Mouse (Mus musculus) ovary, postnatal 14 days (tissue): ENCODE measurements around the gene Lamtor3.
A peak's percentile ranks its signal among the peaks of the same experiment; 100 is the strongest.
"Not testable (repeated sequence)": the region's sequence is repeated elsewhere in the genome, so short reads cannot be mapped to it uniquely, and the experiment has no call there.

Experiments
- DNase-seq: peaks from one replicate; pipeline ENCODE4 v3.0.0; 2022; ENCODE audit warnings: low spot score

The Lamtor3 gene

DNA sequence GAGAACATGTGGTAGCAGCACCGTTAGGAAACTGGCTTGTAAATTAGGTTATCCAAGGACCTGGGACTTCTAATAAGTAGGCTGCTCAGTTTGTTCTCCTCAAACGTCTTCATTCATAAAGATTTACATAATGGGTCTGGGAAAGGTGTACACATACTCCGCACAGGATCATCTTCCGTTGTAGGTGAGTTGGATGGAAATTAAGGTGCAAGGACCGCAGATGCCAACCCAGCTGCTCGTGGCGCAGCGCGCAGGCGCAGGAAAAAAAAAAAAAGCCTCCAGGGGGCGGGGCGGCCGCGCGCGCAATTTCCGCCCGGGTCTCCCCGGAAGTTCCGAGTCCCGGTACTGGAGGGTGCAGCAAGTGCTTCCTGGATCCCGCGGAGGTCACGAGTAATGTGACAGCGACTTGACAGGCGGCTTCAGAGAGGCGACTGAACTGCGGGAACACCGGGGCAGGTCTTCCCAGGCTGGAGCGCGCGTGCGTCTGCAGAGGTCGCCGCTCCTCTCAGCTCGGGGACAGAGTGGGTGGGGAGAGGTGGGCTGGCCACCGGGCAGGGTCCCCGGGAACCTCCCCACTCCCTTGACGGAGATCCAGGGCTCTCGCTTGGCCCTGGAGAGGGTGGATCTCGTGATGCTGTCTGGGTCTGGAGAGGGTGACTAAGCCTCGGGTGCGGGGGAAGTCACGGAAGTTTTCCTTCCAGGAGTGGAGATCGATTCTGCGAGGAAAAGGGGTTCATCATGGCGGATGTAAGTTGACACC, at the start of gene Lamtor3:
TSS of gene Lamtor3 (plus strand) at position 335 of the 760 bp plus-strand sequence.
- peak; percentile 79 for DNase-seq

DNA sequence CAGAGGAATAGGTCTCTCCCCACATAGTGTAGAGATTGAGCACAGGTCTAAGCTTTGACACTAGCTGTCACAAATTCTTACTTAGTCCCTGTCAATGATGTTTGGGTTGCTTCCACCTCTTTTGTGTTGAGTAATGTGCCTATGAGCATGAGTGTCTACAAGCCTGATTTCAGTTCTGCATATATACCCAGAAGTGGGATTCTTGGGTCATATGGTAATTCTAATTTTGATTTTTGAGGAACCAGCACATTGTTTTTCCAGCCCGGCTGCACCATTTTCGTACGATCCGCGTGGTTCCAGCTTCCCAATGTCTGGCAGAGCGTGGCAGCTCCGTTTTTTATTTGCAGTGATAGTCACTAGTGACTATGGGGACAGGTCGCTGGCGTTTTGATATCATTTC, 48.9 kb upstream of the Lamtor3 start:
- DNase-seq: no peak

DNA sequence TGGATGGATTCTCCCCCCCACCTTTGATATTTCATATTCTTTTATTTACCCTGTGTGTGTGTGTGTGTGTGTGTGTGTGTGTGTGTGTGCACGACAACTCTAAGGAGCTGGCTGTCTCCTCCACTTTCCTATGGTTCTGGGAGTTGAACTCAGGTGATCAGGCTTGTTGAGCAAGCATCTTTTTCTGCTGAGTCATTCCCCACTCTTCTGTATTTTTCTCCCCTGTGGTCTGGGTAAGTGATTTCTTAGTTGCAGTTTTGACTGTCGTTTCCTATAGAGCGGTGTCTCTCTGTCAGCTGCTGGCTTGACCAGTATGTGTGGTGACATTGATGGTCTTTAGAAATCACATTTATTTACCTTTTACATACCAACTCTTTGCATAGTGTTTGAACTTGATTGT, 39.0 kb upstream of the Lamtor3 start:
- no peak for DNase-seq

DNA sequence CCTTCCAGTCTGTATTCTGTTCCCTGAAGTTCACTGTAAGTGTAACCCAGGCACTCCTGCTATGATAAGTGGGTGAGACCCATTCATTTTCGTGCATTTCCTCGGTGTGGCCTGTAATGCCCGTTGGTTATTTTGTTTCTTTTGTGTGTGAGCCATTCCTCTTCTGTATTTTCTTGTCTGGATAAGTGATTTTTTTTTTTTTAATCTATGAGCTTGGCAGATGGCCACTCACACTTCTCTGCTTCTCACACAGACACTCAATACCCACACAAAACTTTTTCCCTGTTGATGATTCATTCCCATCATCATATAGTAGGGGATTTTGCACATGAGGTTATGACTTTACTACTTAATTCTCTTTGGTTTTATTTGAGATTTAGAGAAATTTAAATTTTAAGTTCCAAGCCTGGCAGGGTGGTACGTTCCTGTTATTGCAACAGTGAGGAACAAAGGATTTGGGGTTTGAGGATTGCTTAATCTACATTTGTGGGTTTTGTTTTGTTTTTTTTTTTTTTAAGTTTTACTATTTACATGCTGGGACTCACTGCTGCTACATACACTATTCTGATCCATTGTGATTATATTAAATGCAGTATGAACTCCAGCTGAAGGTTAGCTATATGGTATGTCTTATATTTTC, 38.1 kb upstream of the Lamtor3 start:
- DNase-seq: no peak

DNA sequence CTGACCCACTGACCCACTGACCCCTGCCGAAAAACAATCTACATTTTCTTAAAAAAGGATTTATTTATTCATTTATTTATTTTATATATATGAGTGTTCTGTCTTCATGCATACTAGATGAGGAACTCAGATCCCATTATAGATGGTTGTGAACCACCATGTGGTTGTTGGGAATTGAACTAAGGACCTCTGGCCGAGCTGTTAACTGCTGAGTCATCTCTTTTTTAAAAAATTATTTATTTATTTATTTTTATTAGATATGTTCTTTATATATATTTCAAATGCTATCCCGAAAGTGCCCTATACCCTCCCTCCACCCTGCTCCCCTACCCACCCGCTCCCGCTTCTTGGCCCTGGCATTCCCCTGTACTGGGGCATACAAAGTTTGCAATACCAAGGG, 37.2 kb upstream of the Lamtor3 start:
- DNase-seq: no peak

DNA sequence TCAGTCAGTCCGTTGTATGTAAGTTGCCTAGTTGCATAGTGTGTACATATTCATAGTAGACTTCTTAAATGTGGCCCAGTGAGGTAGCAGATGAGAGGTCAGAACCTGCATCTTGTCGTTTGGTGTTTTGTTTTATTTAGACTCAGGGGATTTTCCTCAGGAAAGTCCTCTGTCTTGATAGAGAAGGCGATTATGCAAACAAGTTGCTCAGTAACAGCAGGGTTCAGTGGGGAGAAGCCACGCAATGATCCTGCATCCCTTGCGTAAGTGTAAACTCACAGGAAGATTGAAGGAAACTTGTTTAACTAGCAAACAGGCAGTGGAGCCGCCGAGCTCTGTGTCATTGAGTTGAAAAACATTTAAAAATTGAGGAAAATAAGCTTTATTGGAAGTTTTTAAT, 30.3 kb upstream of the Lamtor3 start:
- no peak for DNase-seq

DNA sequence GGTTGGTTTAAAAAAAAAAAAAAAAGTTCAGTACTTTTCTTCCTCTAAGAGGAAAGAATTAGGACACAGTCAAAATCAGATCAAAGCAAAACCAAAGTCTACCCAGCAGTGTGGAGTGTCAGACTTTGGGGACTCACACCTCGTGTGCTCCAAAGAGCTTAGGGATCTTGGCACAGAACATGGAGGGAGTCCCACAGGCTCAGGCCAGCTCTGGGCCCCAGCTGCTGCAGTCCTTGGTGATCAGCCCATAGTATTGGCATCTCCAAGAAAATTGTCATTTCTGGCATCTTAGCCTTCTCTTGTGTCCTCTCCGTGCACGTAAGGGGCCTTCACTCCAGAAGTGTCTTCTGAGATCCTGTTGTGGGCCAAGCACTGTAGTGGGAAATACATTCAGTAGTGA, 27.2 kb upstream of the Lamtor3 start:
- DNase-seq: no peak

DNA sequence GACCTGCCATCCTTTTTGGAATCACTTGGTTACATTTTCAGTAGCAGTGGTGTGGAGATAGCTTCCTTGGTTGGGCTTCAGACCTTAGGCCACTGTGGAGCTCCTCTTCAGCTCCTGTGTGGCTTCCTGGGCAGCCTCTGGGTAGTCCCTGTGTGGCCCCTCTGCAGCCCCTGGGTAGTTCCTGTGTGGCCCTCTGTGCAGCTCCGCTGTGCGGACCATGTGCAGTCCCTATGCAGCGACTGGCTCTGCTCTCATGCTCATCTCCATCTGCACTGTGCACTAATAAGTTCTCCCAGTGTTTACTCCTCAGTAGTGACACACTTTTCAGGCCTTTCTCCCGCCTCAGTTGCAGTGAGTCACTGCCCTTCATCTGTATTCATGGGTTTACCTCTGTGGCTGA, 26.2 kb upstream of the Lamtor3 start:
- DNase-seq: no peak

DNA sequence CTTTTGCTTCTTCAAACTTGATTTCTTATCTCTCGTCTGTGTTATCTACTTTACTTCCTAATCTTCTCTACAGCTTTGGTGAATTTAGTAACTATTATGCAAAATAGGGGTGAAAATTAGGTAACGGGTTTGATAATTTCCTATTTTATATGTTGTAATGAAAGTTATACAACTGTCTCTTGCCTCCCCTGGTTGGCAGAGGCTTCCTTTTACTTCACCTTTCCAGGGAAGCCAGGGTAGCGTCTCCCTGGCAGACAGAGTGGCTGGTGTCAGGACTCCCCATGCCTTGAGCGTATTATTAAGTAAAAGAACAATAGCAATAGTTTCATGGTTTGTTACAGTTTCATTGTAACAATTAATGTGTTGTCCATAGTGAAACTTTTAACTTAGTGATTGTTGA, 24.5 kb upstream of the Lamtor3 start:
- no peak for DNase-seq

DNA sequence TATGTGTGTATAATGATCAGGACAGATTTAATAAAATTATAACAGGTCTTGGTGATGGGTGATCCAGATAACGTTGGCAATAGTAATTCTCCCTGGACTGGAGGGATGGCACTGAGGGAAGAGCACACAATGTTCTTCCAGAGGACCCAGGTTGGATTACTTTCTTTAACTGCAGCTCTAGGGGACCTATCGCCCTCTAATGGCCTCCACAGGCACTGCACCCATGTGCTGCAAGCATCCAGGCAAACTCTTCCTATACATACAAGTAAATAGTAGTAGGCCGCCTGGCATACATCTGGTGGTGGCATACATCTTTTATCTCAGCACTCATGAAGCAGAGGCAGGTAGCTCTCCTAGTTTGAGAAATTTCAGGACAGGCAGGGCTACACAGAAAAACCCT, 23.1 kb upstream of the Lamtor3 start:
- no peak for DNase-seq

DNA sequence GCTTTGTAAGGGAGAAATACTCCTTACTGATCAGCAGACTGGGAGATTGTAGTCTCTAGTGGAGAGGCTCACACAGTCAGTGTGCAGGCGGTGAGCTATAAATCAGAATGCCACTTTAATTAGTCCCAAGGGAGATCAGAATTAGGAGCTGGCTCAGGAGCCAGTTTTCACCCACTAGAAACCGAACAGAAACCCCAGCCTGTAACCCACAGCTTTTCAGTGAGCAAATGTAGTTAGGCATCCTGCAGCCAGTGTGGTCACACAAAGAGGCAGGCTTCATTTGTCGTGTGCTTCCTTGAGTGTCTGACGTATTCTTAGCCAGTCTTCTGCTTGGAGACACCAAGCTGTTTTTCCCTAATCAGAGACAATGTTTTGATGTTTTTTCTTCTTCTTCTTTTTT, 21.9 kb upstream of the Lamtor3 start:
- no peak for DNase-seq

DNA sequence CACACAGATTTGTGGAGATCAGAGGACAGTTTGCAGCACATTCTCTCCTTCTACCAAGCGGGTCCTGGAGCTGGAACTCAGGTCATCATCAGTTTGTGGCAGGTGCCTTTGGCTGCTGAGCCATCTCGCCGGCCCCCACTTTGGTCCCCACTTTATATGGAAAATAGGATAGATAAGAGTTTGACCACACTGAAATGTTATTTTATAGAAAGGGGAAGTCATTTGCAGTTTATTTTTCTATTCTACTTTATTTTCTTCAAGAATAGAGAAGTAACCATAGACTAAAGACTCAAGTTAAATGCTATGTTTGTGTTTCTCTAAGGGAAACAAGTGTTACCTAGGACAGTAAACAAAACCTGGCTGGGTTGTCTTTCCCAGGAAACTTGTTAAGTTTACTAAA, 21.4 kb upstream of the Lamtor3 start:
- no peak for DNase-seq

DNA sequence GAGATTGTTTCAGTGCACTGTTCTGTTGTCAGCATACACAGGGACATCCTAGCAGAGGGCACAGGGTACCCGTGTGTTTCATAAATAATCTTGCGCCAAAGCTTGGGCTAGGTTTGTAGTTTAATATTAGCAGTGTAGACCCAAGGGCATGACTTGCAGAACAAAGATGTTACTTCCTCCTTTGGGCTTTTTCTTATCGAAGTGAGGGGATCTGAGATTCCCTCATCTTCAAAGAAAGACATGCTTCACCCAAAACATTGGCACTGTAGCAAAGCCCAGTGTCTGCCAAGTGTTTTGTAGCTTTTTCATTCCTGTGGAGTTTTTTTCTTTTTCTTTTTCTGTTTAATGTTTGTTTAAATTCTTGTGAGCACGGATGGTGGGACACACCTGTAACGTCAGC, 20.6 kb upstream of the Lamtor3 start:
- DNase-seq: no peak

DNA sequence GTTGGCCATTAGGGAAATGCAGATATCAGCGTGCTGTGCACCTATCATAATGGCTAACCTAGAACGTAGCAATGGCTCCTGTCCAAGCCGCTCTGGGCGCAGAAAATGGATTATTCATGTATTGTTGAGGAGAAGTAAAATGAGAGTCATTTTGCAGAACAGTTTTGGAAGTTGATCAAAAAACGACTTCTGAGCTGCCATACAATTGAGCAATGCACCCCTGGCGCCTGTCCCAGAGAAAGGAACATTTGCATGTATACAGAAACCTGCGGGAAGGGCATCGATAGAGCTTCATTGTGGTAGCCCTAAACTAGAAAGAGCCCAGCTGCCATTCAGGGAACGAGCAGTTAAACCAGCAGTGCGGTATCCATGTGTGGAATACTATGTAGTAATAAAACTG, 18.2 kb upstream of the Lamtor3 start:
- peak; percentile 22 for DNase-seq

DNA sequence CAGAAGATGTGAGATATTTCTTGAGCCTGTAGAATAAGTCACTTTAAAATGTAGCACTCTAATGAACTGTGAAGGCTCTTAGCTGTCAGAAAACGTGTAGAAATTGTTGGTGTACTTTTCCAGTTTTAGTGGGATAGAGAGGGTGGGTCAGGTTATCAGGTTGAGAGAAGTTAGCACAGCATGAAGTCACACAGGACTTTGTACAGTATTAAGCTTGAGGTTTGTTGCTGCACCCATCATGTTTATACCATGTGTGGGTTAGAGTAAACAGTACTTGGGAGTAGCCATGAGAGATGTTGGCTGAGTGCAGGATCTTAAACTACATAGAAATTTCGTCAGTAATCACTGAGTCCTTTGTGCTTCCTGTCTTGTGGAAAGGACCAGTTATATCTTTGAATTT, 5.2 kb upstream of the Lamtor3 start:
- no peak for DNase-seq

DNA sequence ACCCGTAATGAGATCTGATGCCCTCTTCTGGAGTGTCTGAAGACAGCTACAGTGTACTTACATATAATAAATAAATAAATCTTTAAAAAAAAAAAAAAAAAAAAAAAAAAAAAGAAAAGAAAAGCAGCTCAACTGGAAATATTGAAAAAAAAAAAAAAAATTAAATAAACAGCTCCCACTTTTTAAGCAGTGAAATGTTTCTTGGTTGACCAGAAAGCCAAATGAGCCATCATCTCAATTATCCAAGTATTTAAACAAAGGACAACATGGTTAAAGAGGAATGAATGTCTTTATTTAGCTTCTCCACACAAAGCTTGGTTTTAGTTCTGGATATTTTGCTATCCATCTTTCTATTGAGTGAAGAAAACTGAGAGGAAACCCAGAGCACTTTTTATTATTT, 3.7 kb upstream of the Lamtor3 start:
- DNase-seq: not testable (repeated sequence)

DNA sequence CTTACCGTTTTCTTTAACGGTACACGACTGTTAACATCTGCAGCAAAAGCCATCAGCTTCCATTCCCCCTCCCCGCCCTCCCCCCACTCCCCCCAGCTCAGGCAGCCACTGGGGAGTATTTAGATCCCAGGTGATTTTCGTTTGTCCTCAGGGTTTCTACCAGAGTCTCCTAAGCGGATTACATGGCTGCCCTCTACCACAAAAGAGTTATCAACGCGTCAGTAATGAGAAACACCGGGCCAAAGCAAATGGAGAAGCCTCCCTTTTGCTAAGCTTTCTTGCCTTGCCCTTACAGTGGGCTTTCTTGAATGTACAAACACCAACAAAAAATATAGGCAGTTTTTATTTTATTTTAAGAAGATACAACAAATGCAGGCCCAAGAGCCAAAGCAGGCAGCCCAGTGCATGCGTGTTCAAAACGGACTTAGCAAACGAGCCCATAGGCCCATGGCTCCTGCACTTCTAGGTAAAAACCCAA, 573 bp upstream of the Lamtor3 start:
- no peak for DNase-seq

DNA sequence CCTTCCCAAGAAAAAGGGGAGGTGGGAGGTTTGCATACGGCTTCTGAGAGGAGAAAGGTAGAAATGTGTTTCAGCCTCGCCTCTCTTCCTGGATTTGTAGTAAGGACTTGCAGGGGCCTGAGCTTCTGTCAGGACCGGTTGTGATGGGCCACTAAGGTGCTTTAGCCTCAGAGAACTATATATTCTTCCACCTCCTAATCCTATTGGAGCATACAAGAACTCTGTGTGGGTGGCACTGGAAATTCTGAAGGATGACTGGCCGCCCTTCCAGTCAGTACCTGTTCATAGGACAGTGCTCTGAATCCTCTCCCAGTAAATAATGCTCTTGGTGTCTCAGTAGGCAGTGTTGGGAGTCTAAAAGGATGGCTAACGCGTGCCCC, 616 bp downstream of the Lamtor3 start:
- DNase-seq: no peak

DNA sequence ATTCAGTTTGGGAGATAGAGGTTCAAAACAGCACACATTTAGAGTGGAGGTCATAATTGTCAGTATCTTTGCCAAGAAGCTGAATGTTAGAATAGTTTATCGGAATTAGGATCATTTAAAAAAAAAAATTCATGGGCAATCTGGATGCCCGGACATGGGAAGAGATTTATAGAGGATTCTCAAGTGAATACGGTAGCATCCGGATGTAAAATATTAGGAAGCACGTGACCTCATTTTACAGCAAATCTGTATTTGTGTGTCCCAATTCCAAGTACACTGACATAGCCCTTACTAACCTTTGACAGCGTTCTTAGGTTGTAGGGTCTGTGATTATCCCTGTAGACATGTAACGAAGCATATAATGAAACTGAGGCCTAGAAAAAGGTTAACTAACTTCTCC, 1.1 kb downstream of the Lamtor3 start:
- DNase-seq: no peak

DNA sequence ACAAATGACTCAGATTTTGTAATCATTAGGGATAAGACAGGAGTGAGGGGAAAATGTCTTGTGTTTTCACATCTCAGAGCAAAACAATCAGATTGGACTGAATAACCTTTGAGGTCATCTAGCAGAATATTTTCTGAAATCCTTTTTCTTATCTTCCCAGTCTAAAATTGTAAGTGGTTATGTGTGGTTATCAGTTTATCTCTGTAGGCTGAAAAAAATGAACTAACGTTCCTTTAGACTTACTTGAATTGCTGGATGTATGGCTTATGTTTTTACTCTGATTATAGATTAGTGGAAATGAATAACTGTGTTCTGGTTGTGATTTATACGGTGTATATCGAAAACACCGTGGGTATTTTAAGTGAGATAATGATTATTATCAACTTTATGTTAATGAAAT, 2.3 kb downstream of the Lamtor3 start:
- DNase-seq: no peak

DNA sequence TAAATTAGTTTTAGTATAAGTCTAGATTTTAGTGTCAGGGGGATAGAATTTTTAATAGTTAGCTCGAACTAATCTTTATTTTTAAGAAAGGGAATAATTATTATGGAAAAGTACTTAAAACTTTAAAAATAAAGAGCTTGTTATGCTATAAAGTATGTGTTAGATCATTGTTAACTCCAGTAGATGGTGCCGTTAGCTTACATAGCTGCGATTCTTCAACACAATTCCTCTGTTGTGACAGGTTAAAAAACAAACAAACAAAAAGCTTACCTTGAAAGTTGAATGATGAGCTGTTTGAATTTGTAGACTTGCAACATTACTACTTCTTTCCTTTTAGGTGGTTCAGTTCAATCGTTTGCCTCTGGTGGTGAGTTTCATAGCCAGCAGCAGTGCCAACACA, 8.7 kb downstream of the Lamtor3 start:
- DNase-seq: no peak

DNA sequence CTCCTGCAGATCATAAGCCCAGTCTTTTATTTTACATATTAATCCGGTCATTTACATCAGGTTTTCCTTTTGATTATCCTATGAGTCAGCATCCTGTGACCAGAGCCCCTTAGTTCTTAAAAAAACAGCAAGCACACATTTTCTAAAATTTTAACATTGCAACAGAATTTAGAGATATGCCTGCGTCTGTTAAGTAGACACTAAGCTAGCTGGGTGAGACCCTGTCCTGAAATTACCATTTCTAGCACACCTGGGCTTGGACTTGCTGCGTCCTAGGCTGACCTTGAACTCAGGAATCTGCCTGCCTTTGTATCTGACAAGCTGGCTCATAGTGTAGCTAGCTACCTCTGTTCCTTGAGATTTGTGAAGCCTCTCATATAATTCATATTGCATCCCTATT, 11.6 kb downstream of the Lamtor3 start:
- no peak for DNase-seq

DNA sequence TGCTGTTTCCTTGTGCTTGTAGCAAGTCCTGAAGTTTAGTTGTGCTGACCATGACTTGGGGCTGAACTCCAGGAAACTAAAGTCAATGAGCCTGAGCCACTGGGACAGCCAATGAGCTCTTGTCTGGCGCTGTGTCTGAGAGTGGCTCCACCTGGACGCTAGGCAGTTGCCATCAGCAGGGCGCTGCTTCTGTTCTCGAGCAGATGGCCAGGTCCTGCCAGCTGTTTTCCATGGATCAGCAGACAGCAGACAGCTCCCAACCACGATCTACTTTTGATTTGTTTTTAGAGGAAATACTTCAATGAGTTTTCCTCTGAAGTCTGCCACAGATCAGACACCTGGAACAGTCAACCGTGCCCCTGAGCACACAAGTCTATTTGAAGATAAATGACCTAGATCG, 14.4 kb downstream of the Lamtor3 start:
- DNase-seq: no peak

DNA sequence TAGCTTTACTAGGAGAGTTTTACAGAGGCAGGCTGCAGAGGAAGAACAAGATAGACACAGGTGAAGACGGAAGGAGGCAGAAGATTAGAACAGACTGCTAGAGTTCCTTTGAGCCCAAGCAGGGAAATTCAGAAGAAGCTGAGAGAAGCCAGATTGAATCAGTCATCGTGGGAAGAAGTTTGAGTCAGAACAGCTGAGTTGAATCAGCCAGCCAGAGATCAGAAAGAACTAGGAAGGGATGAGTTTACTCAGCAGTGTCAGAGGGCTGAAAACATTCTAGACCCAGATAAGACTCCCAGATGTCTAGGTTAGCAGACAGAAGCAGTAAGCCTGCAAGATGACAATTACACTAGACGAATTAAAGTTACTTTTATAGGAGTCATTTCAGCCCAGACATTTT, 15.7 kb downstream of the Lamtor3 start:
- DNase-seq: no peak
